Mouse (Mus musculus): ENCODE data around the gene Srl. TPM values are rescaled to one million over a fixed set of nuclear protein-coding genes. Genes with fewer than 3 reads are reported as not detected.

Srl gene
- total RNA-seq, 2 experiments from 2014 or later, result 2.9 TPM; not detected in 1

- ATAC-seq (replicated peaks; ENCODE audit: low FRiP score, poor library complexity, severe bottlenecking), result no peak
These were observed 106.2 kb downstream of the Srl start for GRCm38 (mm10) chr16:4435371-4435770.

DNA sequence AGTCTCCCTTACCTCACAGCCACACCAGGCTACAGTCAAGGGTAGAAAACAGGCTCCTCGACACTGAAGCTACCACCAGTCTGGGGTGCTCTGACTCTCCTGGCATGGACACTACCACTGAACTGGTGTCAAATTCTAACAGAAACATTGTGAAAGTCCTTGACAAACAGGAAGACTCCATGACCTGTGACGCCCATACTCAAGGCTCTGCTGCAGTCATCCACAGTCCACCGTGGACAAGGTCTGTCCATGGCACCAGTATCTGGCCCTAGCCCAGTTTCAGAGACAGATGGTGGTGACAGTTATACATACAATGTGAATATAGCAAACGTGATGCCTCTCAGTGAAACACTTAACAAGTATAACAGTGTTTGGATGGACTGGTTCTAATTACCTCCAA lies 109.8 kb downstream of the Srl start:
- ATAC-seq (replicated peaks; ENCODE audit: low FRiP score, poor library complexity, severe bottlenecking), result no peak

- ATAC-seq (replicated peaks; ENCODE audit: low FRiP score, poor library complexity, severe bottlenecking), result no peak
These were observed 110.6 kb downstream of the Srl start for GRCm38 (mm10) chr16:4431013-4431412.

- ATAC-seq (replicated peaks; ENCODE audit: low FRiP score, poor library complexity, severe bottlenecking), result no peak
These were observed 111.4 kb downstream of the Srl start for GRCm38 (mm10) chr16:4430232-4430631.

Other genes with a start within 250 kb of the Srl start
- gene Adcy9, start 121.3 kb downstream of the Srl start, total RNA-seq (2015; ENCODE audit: low replicate concordance), result 1.8 TPM in 1 of 2 replicates, not detected in the other
- 1.4 and 3.3 TPM in 2 replicates for gene Adcy9, start 121.3 kb downstream of the Srl start, total RNA-seq (2017; ENCODE audit: low replicate concordance)
- 4.6 and 7.6 TPM in 2 replicates for gene Tfap4, start 18.0 kb upstream of the Srl start, total RNA-seq (2015; ENCODE audit: low replicate concordance)
- gene Tfap4, start 18.0 kb upstream of the Srl start, total RNA-seq (2017; ENCODE audit: low replicate concordance), result 1.7 and 2.7 TPM in 2 replicates
- gene Glis2, start 52.9 kb upstream of the Srl start, total RNA-seq (2015; ENCODE audit: low replicate concordance), result not detected in 2 replicates
- gene Glis2, start 52.9 kb upstream of the Srl start, total RNA-seq (2017; ENCODE audit: low replicate concordance), result not detected in 2 replicates
- 9.4 and 16.8 TPM in 2 replicates for gene Pam16, start 83.2 kb upstream of the Srl start, total RNA-seq (2015; ENCODE audit: low replicate concordance)
- 3.9 and 9.6 TPM in 2 replicates for gene Pam16, start 83.2 kb upstream of the Srl start, total RNA-seq (2017; ENCODE audit: low replicate concordance)
- gene Vasn, start 98.1 kb upstream of the Srl start, total RNA-seq (2015; ENCODE audit: low replicate concordance), result not detected in 2 replicates
- gene Vasn, start 98.1 kb upstream of the Srl start, total RNA-seq (2017; ENCODE audit: low replicate concordance), result not detected in 2 replicates
- gene Dnaja3, start 98.2 kb upstream of the Srl start, total RNA-seq (2015; ENCODE audit: low replicate concordance), result 10.1 and 12.6 TPM in 2 replicates
- gene Dnaja3, start 98.2 kb upstream of the Srl start, total RNA-seq (2017; ENCODE audit: low replicate concordance), result 10.9 and 14.3 TPM in 2 replicates
- 19.8 and 36.5 TPM in 2 replicates for gene Coro7, start 138.0 kb upstream of the Srl start, total RNA-seq (2015; ENCODE audit: low replicate concordance)
- gene Coro7, start 138.0 kb upstream of the Srl start, total RNA-seq (2017; ENCODE audit: low replicate concordance), result 7.3 and 14.8 TPM in 2 replicates
- gene Nmral1, start 177.5 kb upstream of the Srl start, total RNA-seq (2015; ENCODE audit: low replicate concordance), result 22.2 and 37.8 TPM in 2 replicates
- gene Nmral1, start 177.5 kb upstream of the Srl start, total RNA-seq (2017; ENCODE audit: low replicate concordance), result 24.3 and 41.7 TPM in 2 replicates
- gene Hmox2, start 184.5 kb upstream of the Srl start, total RNA-seq (2015; ENCODE audit: low replicate concordance), result 10.1 and 13.0 TPM in 2 replicates
- 8.5 and 13.0 TPM in 2 replicates for gene Hmox2, start 184.5 kb upstream of the Srl start, total RNA-seq (2017; ENCODE audit: low replicate concordance)
- 2.5 and 6.1 TPM in 2 replicates for gene Cdip1, start 248.5 kb upstream of the Srl start, total RNA-seq (2015; ENCODE audit: low replicate concordance)
- 4.5 TPM in 2 replicates for gene Cdip1, start 248.5 kb upstream of the Srl start, total RNA-seq (2017; ENCODE audit: low replicate concordance)

Data from erythroid progenitor cell, adult 5-6 weeks (primary cell).